Mouse (Mus musculus): ENCODE results near the gene Specc1l. TPM values are rescaled to one million over a fixed set of nuclear protein-coding genes. Genes with fewer than 3 reads are reported as not detected.
A peak's percentile ranks its signal among the peaks of the same experiment; 100 is the strongest.

Specc1l gene
- polyA plus RNA-seq, 1 experiment from 2014 or later, result 40.3 TPM

GRCm38 (mm10) chr10:75187366-75188056 is 24.4 kb upstream of the Specc1l start:
- Histone ChIP-seq H3K9ac (replicated peaks; ENCODE audit: low read depth) (no peak overlapping the region), H3K27me3 (replicated peaks; ENCODE audit: insufficient read depth, low read length) (no peaks in the 10 kb centered on the region), H3K9me3 (ENCODE audit: low read length) (no peaks in the 10 kb centered on the region), H3K36me3 (ENCODE audit: insufficient read depth, low read length) (no peaks in the 10 kb centered on the region), H3K4me2 (replicated peaks; ENCODE audit: low read depth, low read length) (no peak overlapping the region), H3K4me3 (ENCODE audit: low read depth, low read length) (no peak overlapping the region), H3K27ac (ENCODE audit: low read length) (peak overlapping the region; percentile 82), H3K4me1 (ENCODE audit: insufficient read depth, low read depth, low read length) (peaks cover 4% of the 10 kb centered on the region; the same call in 1 of the 2 replicates)
- DNase-seq (ENCODE audit: low spot score), result peak; percentile 91
- peak; percentile 86 for ATAC-seq
- no peak for TF ChIP-seq CTCF (IDR thresholded peaks at IDR 0.05)
- peak; percentile 88 for TF ChIP-seq EP300 (IDR thresholded peaks at IDR 0.05)
- 41% methylated on average over 8 of the region's 8 CpGs for WGBS

GRCm38 (mm10) chr10:75191647-75192046 is 20.2 kb upstream of the Specc1l start:
- no peaks in the 10 kb centered on the region for H3K36me3 ChIP-seq (ENCODE audit: insufficient read depth, low read length)
- no peaks in the 10 kb centered on the region for H3K9me3 ChIP-seq (ENCODE audit: low read length)
- no peak overlapping the region for H3K27ac ChIP-seq (ENCODE audit: low read length)
- H3K27me3 ChIP-seq (replicated peaks; ENCODE audit: insufficient read depth, low read length), result no peaks in the 10 kb centered on the region
- DNase-seq (ENCODE audit: low spot score), result no peak
- TF ChIP-seq EP300 (IDR thresholded peaks at IDR 0.05), result no peak
- TF ChIP-seq CTCF (IDR thresholded peaks at IDR 0.05), result peak; percentile 43
- H3K4me1 ChIP-seq (ENCODE audit: insufficient read depth, low read depth, low read length), result no peaks in the 10 kb centered on the region; the same call in 1 of the 2 replicates
- H3K9ac ChIP-seq (replicated peaks; ENCODE audit: low read depth), result no peak overlapping the region
- H3K4me2 ChIP-seq (replicated peaks; ENCODE audit: low read depth, low read length), result no peak overlapping the region
- WGBS, result 48% methylated on average over 7 of the region's 7 CpGs
- H3K4me3 ChIP-seq (ENCODE audit: low read depth, low read length), result no peak overlapping the region
- no peak for ATAC-seq

GRCm38 (mm10) chr10:75197817-75198216 is 14.1 kb upstream of the Specc1l start:
- WGBS, result 86% methylated on average over 1 of the region's 1 CpGs
- H3K36me3 ChIP-seq (ENCODE audit: insufficient read depth, low read length), result no peaks in the 10 kb centered on the region

DNA sequence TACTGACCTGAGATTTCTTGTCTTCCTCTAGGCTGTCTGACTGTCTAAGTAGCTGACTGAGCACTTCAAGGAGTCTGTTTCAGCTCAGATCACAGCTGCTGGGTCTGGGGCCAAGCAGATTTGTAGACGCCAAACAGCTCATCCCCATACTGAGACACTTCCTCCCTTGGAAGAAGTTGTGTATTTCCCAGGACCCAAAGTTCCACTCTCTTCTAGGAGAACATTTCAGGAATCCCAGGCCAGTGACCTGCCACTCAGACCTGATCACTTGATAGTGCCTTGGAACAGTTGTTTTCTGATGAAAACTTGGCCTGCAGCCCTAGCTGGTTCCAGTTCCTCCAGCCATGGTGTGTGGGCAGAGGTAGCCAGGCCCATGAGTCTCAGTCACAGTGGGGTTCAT is 11.1 kb upstream of the Specc1l start:
- no peak overlapping the region for H3K9ac ChIP-seq (replicated peaks; ENCODE audit: low read depth)
- H3K27me3 ChIP-seq (replicated peaks; ENCODE audit: insufficient read depth, low read length), result no peaks in the 10 kb centered on the region
- no peak overlapping the region for H3K4me3 ChIP-seq (ENCODE audit: low read depth, low read length)
- WGBS, result 67% methylated on average over 1 of the region's 1 CpGs
- H3K4me2 ChIP-seq (replicated peaks; ENCODE audit: low read depth, low read length), result no peak overlapping the region
- peak overlapping the region; percentile 72 for H3K27ac ChIP-seq (ENCODE audit: low read length)
- H3K9me3 ChIP-seq (ENCODE audit: low read length), result no peaks in the 10 kb centered on the region
- peak; percentile 96 for ATAC-seq
- TF ChIP-seq EP300 (IDR thresholded peaks at IDR 0.05), result peak; percentile 98
- no peak for TF ChIP-seq CTCF (IDR thresholded peaks at IDR 0.05)
- H3K36me3 ChIP-seq (ENCODE audit: insufficient read depth, low read length), result no peaks in the 10 kb centered on the region
- DNase-seq (ENCODE audit: low spot score), result peak; percentile 92
- H3K4me1 ChIP-seq (ENCODE audit: insufficient read depth, low read depth, low read length), result no peaks in the 10 kb centered on the region

More at GRCm38 (mm10) chr10:75197817-75198216, 14.1 kb upstream of the Specc1l start:
- Histone ChIP-seq H3K27ac (ENCODE audit: low read length) (no peak overlapping the region), H3K4me3 (ENCODE audit: low read depth, low read length) (no peak overlapping the region), H3K4me1 (ENCODE audit: insufficient read depth, low read depth, low read length) (no peaks in the 10 kb centered on the region), H3K9ac (replicated peaks; ENCODE audit: low read depth) (no peak overlapping the region), H3K9me3 (ENCODE audit: low read length) (no peaks in the 10 kb centered on the region), H3K27me3 (replicated peaks; ENCODE audit: insufficient read depth, low read length) (no peaks in the 10 kb centered on the region), H3K4me2 (replicated peaks; ENCODE audit: low read depth, low read length) (no peak overlapping the region)
- no peak for DNase-seq (ENCODE audit: low spot score)
- TF ChIP-seq EP300 (IDR thresholded peaks at IDR 0.05) (no peak), CTCF (IDR thresholded peaks at IDR 0.05) (no peak)
- ATAC-seq, result no peak

DNA sequence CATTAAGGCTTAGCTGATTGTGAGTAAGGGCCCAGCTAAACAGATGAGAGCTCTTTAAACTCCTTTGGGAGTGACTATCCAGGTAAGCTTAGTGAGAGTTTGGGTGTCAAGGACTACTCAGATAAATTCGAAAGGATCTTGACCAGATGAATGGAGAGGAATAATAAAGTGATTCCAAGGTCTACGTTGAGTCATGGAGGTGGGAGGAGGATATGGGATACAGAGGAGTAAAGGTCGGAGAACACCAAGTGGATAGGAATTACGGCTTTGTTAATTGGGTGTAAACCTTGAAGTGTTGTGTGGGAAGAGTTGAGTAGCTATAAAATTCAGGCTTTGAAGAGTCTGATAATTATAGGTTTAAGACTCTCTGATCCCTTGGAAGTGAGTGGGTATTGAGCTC is 5.7 kb upstream of the Specc1l start:
- no peak for DNase-seq (ENCODE audit: low spot score)
- Histone ChIP-seq H3K36me3 (ENCODE audit: insufficient read depth, low read length) (no peaks in the 10 kb centered on the region), H3K4me3 (ENCODE audit: low read depth, low read length) (no peak overlapping the region), H3K27me3 (replicated peaks; ENCODE audit: insufficient read depth, low read length) (no peaks in the 10 kb centered on the region), H3K9me3 (ENCODE audit: low read length) (no peaks in the 10 kb centered on the region), H3K9ac (replicated peaks; ENCODE audit: low read depth) (no peak overlapping the region), H3K4me1 (ENCODE audit: insufficient read depth, low read depth, low read length) (no peaks in the 10 kb centered on the region), H3K4me2 (replicated peaks; ENCODE audit: low read depth, low read length) (no peak overlapping the region), H3K27ac (ENCODE audit: low read length) (no peak overlapping the region)
- WGBS, result 80% methylated on average over 4 of the region's 4 CpGs
- no peak for ATAC-seq
- TF ChIP-seq CTCF (IDR thresholded peaks at IDR 0.05), result no peak
- TF ChIP-seq EP300 (IDR thresholded peaks at IDR 0.05), result no peak

DNA sequence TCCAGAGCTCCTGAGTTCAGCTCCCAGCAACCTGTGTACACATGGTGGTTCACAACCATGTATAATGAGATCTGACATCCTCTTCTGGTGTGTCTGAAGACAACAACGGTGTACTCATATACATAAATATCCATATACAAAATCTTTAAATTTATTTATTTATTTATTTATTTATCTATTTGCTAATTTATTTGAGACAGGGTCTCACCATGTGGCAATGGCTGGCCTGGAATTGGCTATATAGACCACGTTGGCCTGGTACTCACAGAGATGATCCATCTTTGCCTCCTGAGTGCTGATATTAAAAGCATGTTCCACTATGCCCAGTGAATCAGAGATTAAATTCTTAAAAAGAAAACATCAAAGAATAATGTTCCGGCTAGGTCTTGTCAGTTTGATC is 1.0 kb upstream of the Specc1l start:
- Histone ChIP-seq H3K4me3 (ENCODE audit: low read depth, low read length) (no peak overlapping the region), H3K27me3 (replicated peaks; ENCODE audit: insufficient read depth, low read length) (no peaks in the 10 kb centered on the region), H3K4me2 (replicated peaks; ENCODE audit: low read depth, low read length) (no peak overlapping the region), H3K36me3 (ENCODE audit: insufficient read depth, low read length) (no peaks in the 10 kb centered on the region), H3K4me1 (ENCODE audit: insufficient read depth, low read depth, low read length) (no peaks in the 10 kb centered on the region), H3K9ac (replicated peaks; ENCODE audit: low read depth) (no peak overlapping the region), H3K9me3 (ENCODE audit: low read length) (no peaks in the 10 kb centered on the region), H3K27ac (ENCODE audit: low read length) (peak overlapping the region; percentile 57; the same call in 1 of the 2 replicates)
- WGBS, result 93% methylated on average over 3 of the region's 3 CpGs
- DNase-seq (ENCODE audit: low spot score) (no peak), ATAC-seq (no peak)
- TF ChIP-seq EP300 (IDR thresholded peaks at IDR 0.05), result no peak
- TF ChIP-seq CTCF (IDR thresholded peaks at IDR 0.05), result no peak

Data from lung, postnatal 0 days (tissue).